Mouse (Mus musculus): ENCODE results near the gene C1qtnf5.

- no peak for TF ChIP-seq CTCF (IDR thresholded peaks at IDR 0.05; ENCODE audit: borderline replicate concordance, insufficient read depth, low read length)
- no peak for TF ChIP-seq POLR2A (IDR thresholded peaks at IDR 0.05; ENCODE audit: low read depth, low read length)
Measured at GRCm38 (mm10) chr9:44137846-44138245, 30.8 kb downstream of the C1qtnf5 start.
